Mouse (Mus musculus) kidney, postnatal 14 days (tissue): ENCODE measurements around the gene 5730596B20Rik.

Experiments
- DNase-seq: peaks from one replicate; pipeline ENCODE4 v3.0.0; 2022; ENCODE audit warnings: mixed read lengths

5730596B20Rik gene

DNA sequence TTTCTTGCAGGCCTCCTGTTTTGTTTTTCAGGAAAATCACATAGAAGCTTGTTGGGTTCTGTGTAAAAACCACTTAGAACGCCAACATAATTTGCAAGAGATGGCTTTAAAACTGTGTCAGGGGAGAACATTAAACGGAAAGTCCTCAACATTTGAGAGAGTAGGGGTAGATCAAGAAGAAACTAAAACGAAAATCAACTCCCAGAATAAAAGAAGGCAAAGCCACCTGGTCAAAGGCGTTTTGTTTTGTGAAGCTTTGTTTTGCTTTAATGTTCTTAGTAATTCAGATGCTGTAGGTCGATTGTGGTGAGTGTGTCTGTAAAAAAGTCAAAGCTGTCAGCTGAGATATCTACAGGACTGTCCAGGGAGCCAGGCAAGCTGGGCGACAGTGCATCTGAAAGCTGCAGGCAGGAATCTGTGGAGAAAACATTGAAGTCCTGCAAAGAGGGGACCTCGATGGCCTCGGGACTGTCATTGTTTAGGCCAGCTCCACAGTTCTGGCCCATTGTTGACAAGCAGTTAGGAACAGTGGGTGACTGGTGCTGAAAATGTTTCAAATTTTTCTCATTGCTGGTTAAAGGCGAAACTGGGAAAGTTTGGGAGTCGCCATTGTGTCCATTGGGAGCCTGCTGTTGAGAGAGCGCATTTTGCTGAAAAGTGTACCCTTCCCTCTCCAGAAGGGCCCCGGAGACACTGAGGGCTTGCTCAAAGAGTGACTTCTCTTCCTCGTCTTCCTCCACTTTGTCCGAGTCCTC, 14.5 kb upstream of the 5730596B20Rik start:
- no peak for DNase-seq

DNA sequence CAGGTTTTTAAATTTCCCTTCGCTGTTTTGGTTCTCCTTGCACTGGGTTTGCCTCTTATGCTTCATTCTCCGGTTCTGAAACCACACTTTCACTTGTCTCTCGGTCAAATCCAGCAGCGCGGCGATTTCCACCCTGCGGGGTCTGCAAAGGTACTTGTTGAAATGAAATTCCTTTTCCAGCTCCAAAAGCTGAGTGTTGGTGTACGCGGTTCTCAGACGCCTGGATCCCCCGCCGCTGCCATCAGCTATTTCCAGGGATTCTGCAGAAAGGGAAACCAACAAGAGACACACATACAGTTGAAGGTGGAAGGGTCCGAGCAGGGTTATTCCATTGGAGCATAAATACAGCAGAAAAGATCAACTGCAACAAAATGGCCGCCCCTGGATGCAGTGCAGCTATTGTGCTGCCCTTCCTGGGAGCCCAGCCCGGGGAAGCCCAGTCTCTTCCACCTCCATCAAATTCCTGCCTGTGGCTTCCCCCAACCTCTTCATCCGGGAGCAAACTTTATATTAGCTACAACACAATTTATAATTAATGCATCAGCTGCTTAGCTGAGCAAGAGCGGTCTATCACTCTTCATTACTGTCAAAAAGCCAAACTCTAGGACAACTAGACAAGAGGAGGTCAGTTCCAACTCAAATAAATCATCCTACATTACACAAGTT, 13.8 kb upstream of the 5730596B20Rik start:
- peak; percentile 27 for DNase-seq

DNA sequence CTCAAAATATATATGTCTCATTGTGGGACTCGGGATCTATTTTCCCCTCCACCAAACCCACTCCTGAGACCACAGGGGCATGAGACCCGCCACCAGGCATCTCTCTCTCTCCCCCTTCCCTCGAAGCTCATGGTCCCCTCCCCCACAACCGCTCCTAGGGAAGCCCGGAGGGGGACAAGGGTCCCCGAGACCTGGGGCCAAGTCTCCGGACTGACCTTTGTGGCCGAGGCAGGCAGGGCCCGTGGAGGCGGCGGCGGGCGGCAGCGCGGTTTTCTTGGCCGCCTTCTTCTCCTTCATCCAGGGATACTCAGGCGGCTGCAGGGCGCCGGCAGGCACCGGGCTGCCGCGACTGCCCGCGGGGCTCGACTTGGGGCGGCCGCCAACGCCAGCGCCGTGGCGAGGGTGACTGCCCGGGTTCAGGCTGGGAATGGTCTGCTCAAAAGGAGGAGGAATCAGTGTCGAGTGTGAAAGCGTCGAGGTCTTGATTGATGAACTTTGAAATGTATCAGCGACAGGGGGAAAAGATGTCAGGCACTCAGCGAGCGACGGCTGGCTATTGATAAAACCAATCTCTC, 13.2 kb upstream of the 5730596B20Rik start:
- DNase-seq = peak; percentile 49

DNA sequence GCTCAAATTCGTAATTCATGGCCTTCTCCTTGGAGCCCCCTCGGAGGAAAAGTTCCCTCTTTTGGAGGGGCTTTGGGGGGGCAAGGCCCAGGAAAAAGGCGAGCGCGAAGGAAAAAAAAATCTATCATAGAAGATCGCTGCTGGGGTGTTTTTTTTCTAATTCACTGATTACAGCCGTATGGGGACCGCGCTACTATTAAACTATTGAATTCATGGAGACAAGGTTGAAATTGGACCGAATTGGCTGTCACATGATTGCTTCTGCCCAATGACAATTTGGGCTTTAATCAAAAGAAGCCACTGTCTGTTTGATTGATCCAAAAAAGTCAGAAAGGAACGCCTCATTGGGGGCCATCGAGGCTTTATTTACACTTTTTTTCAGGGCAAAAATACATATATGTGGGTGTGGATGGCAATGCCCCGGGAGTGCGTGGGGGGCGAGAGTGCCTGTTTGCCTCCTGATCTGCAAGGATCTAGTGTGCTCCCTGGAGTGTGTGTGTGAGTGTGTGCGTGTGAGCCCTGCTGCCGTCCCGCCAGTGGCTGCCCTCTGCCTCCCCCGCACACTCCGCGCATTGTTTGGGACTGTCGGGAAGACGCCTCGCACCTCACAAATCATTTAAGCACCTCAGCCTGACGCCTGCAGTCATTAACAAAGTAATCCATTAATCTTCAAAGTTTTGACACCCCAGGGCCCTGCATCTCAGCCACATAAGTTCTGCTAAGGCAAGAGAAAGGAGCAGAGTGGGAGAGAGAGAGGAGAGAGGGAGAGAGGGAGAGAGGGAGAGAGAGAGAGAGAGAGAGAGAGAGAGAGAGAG, 12.5 kb upstream of the 5730596B20Rik start, which contains the start of gene Hoxa2:
TSS of gene Hoxa2 (minus strand) at position 206 of the 815 bp plus-strand sequence.
- peak; percentile 48 for DNase-seq

DNA sequence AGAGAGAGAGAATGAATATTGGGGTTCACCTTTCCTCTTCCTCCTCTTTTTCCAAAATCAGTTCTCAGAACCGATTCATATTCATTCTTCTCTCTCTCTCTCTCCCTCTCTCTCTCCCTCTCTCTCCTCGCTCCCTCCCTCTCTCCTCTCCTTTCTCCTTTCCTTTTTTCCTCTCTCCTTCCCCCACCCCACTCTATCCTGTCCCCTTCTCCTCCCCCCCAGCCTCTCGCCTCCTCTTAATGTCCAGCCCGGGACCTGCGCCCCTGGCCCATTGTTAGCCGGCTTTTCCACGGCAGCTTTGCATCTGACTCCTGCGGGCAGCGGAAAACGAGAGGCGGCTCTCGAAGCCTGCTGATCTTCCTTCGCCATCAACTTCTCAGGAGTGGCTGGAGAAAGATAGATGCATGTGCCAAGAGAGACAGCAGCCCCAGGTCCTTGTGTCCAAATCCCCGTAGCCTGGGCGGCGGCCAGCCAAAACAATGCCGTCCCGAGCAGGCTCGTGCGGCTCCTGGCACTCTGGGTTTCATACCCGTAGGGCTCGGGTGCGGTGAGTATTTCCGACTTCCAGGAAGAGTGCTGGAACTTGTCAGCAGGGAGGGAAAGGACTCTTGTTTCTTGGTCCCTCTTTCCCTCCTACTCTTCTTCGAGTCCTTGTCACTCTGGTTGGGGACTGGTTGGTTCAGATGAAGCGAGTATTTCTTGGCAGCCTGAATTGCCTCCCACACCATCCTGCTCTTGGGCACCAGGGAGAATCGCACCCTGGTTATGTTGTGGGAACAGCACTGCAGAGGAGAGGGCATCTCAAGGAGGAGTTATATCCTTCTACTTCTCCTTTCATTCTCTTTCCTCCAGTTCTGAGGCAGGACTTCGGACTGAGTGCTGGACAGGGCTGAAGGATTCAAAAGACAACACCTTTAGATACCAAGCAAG, 11.6 kb upstream of the 5730596B20Rik start:
- DNase-seq = peak; percentile 56

DNA sequence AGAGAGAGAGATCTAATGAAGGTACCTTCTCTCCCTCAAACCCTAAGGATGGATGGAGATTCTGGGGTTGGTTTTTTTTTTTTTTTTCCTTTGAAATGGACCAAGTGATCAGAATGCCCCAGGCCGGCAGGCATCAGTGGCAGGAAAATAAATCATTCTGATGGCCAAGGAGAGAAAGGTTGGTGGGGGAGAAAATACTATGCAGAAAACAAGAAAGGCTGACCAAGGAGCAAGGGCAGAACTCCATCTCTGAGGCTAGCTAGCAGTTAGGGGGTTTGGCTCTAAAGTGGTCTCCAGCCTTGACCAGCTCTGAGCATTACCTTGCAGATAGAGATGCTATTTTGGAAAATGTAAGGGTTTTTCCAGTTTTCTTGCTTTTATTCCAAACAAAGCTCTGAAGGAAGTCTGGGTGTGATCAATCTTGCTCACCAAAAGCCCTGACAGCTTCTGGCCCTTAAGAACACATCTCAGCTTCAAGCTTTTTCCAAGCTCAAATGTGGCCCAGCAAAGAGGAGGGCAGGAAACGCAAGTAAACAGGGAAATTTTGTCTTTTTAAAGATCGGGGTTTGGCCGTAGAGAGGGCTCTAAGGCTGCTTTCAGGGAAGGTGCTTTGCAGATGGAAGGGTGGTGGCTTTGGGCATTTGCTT, 10.7 kb upstream of the 5730596B20Rik start:
- DNase-seq = no peak

DNA sequence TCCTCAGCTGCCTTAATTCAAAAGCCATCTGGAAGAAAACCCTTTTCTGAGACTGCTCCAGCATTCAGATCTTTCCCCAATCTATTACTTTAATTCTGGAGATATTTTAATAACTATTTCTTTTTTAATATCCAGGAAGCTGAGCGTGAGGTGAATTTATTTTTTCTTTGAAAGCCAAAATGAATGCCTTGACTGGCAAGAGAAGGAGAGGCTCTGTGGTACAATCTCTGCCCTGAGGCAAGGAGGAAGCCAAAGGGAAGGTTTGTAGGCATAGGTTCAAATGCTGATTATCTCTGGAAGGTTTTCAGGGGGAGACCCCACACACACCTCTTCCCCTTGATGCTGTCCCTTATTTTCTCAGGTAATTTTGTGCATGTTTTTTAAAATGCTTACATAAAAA, 10.1 kb upstream of the 5730596B20Rik start:
- no peak for DNase-seq

DNA sequence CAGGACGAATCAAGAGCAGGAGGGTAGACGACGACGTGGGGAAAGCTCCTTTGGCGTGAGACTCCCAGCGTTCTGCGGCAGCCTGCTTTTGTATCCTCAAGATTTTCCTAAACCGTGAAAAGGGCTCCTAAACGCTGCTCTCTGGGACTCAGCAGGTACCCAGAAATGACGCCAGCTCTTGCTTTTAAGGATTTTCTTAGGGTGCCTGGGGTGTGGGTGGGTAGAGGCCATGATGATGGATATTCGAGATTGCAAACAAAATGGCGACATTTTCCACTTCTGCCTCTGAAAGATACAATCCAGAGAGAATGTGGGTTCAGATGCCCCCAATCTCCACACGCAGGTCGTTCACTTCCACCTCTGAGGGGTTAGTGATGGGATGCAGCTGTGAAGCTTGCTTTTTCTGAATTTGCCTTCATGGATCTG, 9.5 kb upstream of the 5730596B20Rik start:
- DNase-seq = no peak

DNA sequence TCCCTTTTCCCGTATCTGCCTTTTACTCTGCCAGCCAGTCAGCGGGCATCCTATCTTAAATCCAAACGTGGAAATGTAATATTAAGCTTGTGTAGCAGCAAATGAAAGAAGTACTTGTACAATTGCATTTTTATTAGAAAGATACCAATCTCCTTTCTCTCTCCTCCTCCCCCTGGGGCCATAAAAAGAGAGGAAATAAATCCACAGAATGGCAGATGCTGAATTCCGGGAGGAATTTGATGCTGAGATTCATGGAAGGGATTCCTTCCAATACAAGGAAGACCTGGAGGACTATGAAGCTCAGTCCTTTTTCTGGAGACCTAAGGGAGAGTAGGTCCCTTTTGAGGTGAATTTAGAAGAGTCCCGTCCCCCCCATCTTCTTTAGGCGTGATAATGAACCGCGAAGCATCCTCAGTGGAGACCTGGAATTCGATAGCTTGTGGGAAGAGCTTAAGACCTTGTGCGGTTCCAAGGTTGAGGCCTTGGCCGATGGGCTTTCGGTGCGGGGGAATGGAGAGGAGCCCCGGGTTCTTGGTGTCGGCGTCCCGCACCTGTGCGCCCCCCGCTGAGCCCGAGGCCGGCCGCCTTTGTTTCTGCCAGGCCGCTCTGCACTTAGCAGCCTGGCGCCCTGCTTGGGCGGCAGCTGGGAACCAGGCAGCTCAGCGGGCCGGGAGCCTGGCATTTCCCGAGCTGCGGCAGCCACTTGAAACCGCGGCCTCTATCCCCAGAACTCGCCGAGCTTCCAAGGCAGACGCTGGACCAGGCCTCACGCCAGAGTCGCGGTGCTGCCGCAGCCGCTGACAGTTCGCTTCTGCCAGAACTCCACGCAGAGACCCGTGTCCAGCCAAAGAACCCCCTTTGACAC, 8.9 kb upstream of the 5730596B20Rik start:
- DNase-seq = peak; percentile 38

DNA sequence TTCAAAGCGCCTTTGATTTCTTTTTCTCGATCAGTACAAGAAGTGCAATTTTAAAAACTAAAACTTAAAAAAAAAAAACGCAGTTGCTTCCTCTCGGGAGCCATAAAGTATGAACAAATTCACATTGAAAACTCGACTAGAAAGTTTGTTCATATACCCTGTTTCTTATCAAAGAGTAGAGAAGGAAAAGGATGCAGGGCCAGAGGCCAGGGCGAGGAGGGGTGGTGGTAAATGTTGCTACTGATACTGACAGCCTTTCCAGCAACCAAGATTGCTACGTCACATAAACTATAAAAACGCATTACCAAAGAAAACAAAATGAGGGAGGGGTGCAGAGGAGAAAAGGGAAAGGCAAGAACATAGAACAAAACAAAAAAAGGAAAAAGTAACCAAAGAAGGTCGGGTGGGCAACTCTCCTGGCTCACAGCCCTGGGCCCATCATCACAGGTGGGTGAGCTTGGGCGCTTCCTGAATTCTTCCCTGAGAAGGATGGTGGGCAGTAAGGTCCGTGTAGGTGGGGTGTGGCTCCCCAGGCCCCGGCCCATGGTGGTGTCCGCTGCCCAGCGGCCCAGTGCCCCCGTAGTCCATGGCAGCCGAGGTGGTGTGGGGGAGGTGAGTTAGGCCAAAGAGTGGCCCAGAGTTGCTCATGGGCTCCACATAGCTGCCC, 7.7 kb upstream of the 5730596B20Rik start:
- DNase-seq = peak; percentile 20

DNA sequence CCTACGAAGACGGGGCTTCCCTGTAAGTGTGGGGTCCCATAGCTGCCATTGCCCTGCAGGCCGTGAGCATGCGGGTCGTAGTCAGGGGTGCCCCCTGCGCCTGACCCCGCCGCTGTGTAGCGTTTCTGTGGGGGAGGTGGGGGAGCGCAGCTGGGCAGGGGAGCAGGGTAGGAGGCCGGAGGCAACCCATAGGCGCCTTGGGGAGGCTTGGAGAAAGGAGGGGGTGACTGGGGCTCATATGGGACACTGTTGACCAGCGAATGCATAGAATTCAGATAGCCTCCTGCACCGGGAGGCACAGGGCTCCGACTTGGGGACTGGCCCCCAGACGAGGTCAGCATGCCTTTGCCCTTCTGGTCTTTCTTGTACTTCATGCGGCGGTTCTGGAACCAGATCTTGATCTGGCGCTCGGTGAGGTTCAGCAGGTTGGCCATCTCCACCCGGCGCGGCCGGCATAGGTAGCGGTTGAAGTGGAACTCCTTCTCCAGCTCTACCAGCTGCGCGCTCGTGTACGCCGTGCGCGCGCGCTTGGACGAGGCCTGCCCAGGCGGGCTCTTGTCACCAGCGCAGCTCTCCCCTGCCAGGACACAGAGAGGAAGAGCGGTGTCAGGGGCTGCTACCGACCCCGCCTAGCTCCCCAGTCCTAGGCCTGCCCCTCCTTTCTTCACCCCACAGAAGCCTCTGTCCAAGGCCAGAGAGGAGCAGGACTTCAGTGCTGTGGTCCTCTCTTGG, 7.0 kb upstream of the 5730596B20Rik start:
- DNase-seq = no peak

DNA sequence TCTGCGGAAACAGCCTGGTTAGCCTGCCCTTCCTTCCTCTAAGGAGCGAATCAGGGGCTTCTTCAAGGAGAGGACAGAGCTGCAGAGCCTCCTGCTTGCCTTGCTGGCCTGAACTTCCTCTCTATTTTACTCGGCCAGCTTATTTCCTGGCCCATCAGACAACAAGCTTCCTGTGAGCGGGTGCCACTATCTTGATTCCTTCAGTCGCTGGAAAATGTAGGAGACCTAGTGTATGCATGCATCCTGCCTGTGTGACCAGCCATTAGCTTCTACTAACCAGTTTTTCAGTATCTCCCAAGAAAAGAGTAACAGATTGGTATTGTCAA, 6.4 kb upstream of the 5730596B20Rik start:
- DNase-seq = peak; percentile 71

DNA sequence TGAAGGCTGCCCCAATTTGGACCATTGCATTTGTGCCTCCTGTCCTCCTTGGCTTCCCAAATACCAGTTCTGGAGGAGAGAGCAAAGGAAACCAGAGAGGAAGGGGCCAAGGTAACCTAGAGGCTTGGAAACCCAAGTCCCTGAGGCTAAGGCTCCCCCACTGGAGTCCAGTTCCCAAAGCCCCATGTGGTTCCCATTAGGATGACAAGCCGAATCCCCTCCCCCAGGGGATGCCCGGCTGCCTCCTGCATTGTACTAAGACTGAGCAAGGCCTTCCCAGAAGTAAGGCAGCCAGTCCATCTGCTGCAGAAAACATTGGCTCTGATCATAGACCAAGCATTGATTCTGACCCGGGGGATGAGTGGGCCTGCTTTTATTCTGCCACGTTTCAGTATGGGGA, 6.0 kb upstream of the 5730596B20Rik start:
- peak; percentile 29 for DNase-seq

DNA sequence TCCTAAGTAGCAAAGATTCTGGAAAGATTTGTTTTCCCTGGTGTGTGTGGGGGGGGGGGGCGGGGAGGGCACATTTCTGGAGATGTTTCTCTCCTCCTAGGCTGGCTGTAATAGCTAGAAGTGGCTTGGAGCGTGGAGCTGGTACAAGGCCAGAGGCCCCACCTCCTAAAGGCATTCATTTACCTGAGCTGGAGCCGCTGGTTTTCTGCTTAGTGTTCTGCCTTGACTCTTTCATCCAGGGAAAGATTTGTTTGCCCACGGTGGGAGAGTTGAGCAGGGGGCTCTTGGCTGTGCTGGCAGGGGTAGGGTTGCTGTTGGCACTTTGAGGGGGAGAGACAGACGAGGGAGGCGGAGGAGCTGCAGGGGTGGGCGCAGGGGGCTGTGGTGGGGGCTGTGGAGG, 5.4 kb upstream of the 5730596B20Rik start:
- DNase-seq = peak; percentile 50

DNA sequence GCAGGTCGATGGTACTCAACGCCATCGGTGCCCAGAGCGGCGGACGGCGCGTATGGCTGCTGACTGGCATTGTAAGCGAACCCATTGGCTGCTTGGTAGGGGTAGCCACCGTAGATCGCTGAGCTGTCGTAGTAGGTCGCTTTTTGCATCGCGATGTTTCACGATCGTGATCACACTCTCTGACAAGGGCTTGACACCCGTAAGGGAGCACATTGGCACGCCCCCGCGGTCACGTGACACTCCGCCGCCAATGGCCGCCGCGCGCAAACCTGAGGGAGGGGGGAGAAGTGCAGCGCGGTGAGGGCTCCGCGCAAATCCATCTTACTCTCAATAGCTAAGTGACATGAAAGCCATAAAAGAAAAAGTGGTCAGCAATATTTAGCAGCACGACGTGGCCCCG, 4.8 kb upstream of the 5730596B20Rik start:
- peak; percentile 95 for DNase-seq

DNA sequence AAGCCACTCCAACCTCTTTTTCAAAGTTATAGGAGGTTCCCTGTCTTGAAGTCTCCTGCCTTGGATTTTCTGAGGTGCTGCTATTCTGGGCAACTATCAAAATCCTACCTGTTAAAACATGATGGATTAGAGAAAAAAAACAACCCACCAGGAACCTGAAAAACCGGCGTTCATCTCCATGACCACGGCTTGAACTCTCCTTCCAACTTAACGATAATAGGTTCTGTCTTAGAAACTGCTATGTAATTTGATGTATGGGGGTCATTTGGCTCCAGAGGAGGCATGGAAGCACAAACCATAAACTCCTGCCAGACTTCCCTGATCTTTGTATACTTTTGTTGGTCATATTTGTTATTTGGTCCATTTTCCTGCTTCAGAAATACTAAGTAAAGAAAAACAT, 3.6 kb upstream of the 5730596B20Rik start:
- DNase-seq = no peak

DNA sequence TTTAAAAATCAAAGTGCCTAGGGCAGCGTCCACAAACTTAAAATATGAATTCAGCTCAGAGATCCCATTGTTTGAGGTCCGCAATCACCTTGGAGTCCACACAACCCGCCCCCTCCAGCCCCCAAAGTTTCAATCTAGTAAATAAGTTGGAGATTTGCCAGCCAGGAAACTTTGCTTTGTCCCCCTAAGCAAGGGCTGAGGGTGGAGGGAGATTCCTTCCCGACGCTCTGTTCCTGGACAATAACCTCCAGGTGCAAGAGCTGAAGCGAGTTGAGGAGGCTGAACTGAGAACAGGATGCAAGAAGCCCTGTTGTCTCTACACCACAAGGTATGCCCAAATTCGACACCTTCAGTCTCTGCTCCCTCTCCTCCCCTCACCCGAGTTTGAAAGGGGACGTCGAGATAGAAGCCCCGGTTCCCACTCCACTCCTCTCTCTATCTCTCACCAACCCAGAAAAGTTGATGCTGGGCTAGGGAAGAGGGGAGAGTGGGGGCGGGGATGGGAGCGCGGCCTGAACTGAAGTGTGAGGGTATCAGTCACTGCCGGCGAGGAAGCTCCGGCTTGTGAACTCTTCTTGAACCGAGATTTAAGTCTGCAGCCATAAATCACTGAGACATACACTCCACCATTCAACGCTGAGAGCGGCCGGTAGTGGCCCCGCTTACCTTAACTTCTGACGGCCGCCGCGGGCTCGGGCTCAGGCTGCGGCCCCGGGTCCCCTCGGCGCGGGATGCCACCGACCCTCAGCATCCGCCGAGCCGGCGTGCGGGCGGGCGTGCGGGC, 2.1 kb upstream of the 5730596B20Rik start:
- DNase-seq = peak; percentile 77

DNA sequence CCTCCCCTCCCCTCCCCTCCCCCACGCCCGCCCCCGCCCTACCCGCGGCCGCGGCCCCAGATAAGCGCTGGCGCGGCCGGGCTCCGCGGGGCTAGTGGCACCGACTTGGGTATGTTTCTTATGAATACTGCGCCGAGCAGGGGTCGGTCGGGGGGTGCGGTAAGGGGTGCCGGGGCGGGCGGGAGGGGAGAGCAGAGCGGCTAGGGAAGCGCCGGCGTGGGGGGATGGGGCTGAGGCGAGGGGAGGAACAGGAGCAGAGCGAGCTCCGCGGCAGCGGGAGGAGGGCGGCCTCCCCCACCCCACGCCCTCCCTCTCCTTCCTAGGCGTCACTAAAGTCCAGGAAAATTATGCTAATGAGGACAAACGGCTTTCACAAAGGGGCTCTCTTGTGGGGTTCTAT, 1.4 kb upstream of the 5730596B20Rik start:
- peak; percentile 76 for DNase-seq
